Mouse (Mus musculus) stomach, postnatal 0 days (tissue): ENCODE measurements around the gene Rho. TPM values are rescaled to one million over a fixed set of nuclear protein-coding genes. Genes with fewer than 3 reads are reported as not detected.

ENCODE experiments used
- ATAC-seq: fragments of 200-750 bp; cut with Nextera tagmentation; 2 replicates; pipeline ENCODE4 v1.8.0; 2017; ENCODE audit not compliant: low FRiP score, low TSS enrichment
- DNase-seq: peaks from one replicate; pipeline ENCODE4 v3.0.0-alpha.2; 2016; ENCODE audit warnings: low spot score
- H3K27ac ChIP-seq: fragments of 300-500 bp; sonication (generic); replicated peaks from 2 replicates; pipeline ENCODE4 v1.5.1; 2014; ENCODE audit warnings: mild to moderate bottlenecking, control low read depth
- H3K27me3 ChIP-seq: fragments of 300-500 bp; sonication (generic); 2 replicates; pipeline ENCODE4 v1.6.1; 2014; ENCODE audit warnings: low read length; ENCODE audit not compliant: control insufficient read depth, insufficient read depth
- H3K36me3 ChIP-seq: fragments of 300-500 bp; sonication (generic); 2 replicates; pipeline ENCODE4 v1.6.1; 2014; ENCODE audit warnings: low read length, mixed read lengths; ENCODE audit not compliant: control insufficient read depth, insufficient read depth
- H3K4me1 ChIP-seq: fragments of 300-500 bp; sonication (generic); replicated peaks from 2 replicates; pipeline ENCODE4 v1.6.1; 2014; ENCODE audit warnings: antibody characterized with exemption; ENCODE audit not compliant: control insufficient read depth, insufficient read depth
- H3K4me2 ChIP-seq: fragments of 300-500 bp; sonication (generic); replicated peaks from 2 replicates; pipeline ENCODE4 v1.6.1; 2014; ENCODE audit warnings: low read depth, mild to moderate bottlenecking, control low read depth, moderate library complexity
- H3K4me3 ChIP-seq: fragments of 300-500 bp; sonication (generic); 2 replicates; pipeline ENCODE4 v1.5.1; 2014; ENCODE audit warnings: low read depth, low read length, control low read depth
- H3K9ac ChIP-seq: fragments of 300-500 bp; sonication (generic); 2 replicates; pipeline ENCODE4 v1.6.1; 2014; ENCODE audit warnings: mild to moderate bottlenecking, low read length, control low read depth, mixed read lengths
- H3K9me3 ChIP-seq: fragments of 300-500 bp; sonication (generic); 2 replicates; pipeline ENCODE4 v1.6.1; 2016; ENCODE audit warnings: low read length; ENCODE audit not compliant: control insufficient read depth
- CTCF ChIP-seq: IDR thresholded peaks from 2 replicates; pipeline ENCODE4 v1.5.1; 2016; ENCODE audit warnings: antibody characterized with exemption, low read depth, mild to moderate bottlenecking, moderate library complexity
- EP300 ChIP-seq: optimal IDR thresholded peaks from 2 replicates; pipeline ENCODE3; 2016; ENCODE audit warnings: antibody characterized with exemption
- WGBS: fragments of 180-500 bp; shearing (Covaris S2); extraction: QIAGEN DNeasy Blood & Tissue Kit; methylation state at CpG from one replicate; pipeline ENCODE4 v1.1.7; 2014; 5-methylcytosine and 5-hydroxymethylcytosine counted together
- polyA plus RNA-seq: library from polyadenylated mRNA; unstranded; fragments of >200 nt; fragmentation: Nextera tagmentation; extraction: Ambion mirVana; gene quantifications from 2 replicates; pipeline ENCODE4 v1.2.1, GENCODE M21; 2015

Gene Rho
- polyA plus RNA-seq, 1 experiment from 2014 or later: 0.10 TPM

- DNase-seq: no peak
- Histone ChIP-seq H3K27ac (0 out of 2 replicates have a peak overlapping the region, but pooled peaks have one; percentile 35), H3K36me3 (no peaks in the 10 kb centered on the region), H3K27me3 (no peaks in the 10 kb centered on the region), H3K4me3 (no peak overlapping the region), H3K9me3 (no peaks in the 10 kb centered on the region), H3K9ac (peak overlapping the region; percentile 31; the same call in 1 of the 2 replicates), H3K4me2 (peak overlapping the region; percentile 20; the same call in 1 of the 2 replicates), H3K4me1 (peaks cover 3% of the 10 kb centered on the region)
- WGBS: 58% methylated on average over 12 of the region's 12 CpGs
- no peak for TF ChIP-seq EP300
- no peak for TF ChIP-seq CTCF
- peak; percentile 15; the same call in 1 of the 2 replicates for ATAC-seq
Measured at GRCm38 (mm10) chr6:115986472-115987095, 55.0 kb downstream of the Rho start.

DNA sequence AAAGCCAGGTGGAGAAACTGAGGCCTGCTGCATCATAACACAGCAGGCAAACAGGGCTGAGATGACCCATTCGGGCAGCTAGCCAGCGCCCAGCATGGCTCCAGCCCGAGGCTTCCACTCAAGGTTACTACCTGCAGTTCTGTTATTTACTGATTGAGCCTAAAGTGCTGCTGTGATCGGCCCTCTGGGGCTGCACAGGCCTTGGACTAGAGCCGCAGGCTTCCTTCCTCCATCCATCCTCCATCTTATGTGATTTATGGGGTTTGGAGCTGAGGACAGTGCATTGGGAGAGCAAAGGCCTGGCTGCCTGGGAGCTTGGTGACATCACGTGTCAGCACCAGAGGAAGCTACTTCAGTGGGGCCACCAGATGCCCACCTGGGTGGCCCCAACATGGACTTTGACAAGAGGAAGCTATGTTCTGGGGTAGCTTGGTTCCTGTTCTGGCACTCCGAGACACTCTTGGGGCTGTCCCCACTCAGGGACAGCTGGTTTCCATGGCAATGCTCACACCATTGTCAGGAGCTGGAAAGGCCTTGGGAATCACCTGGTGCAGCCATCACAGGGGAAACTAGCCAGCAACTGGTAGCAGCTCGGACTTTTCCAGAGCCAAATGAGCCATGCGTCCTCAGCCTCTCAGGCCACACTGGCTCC is 55.7 kb downstream of the Rho start:
- peaks cover 3% of the 10 kb centered on the region for H3K4me1 ChIP-seq
- no peak overlapping the region for H3K9ac ChIP-seq
- TF ChIP-seq EP300: no peak
- no peak for TF ChIP-seq CTCF
- ATAC-seq (no peak), DNase-seq (no peak)
- H3K4me3 ChIP-seq: no peak overlapping the region
- no peaks in the 10 kb centered on the region for H3K36me3 ChIP-seq
- H3K9me3 ChIP-seq: no peaks in the 10 kb centered on the region
- H3K4me2 ChIP-seq: no peak overlapping the region
- 0 out of 2 replicates have a peak overlapping the region, but pooled peaks have one; percentile 13 for H3K27ac ChIP-seq
- 69% methylated on average over 9 of the region's 9 CpGs for WGBS
- H3K27me3 ChIP-seq: no peaks in the 10 kb centered on the region

DNA sequence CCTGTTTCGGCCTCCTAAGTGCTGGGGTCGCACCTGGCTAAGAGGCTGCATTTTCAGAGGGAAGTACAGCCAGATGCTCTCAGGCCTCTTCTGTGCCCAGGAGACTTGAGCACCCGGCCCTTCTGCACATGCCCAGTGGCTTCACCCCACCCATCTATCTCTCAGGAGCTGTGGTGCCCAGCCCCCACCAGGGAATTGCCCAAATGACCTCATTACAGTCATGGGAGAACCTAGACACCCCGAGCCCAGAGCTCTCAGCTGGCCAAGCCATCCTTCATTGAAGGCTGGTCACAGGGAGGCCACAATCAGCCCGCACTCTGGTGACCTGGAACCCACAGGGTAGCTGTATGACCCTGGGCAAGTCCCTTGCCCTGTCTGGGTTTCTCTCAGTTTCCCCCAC is 57.5 kb downstream of the Rho start:
- no peak overlapping the region for H3K9ac ChIP-seq
- H3K36me3 ChIP-seq: no peaks in the 10 kb centered on the region
- no peak for TF ChIP-seq EP300
- no peak for TF ChIP-seq CTCF
- ATAC-seq: no peak
- H3K27me3 ChIP-seq: no peaks in the 10 kb centered on the region; the same call in 1 of the 2 replicates
- H3K9me3 ChIP-seq: no peaks in the 10 kb centered on the region
- H3K27ac ChIP-seq: no peak overlapping the region
- no peak overlapping the region; the same call in 1 of the 2 replicates for H3K4me2 ChIP-seq
- H3K4me1 ChIP-seq: peaks cover 3% of the 10 kb centered on the region
- no peak for DNase-seq
- no peak overlapping the region for H3K4me3 ChIP-seq
- WGBS: 78% methylated on average over 5 of the region's 5 CpGs

DNA sequence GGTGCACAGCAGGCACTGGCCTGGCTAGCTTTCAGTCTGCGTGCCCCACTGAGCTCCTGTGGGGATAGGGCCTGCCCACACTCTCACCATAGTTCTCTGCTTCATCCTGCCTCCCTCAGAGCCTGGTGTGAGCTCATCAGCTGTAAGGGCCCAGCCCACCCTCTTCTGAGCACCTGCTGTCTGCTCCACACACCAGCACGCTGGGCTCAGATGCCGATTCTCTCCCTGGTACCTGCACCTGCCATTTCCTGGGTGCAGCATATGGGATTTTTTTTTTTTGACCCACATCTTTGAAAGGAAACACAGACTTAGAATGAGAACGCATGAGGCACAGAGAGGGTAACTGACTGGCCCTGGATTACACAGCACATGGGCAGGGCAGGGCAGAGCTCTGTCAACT is 58.1 kb downstream of the Rho start:
- Histone ChIP-seq H3K27me3 (no peaks in the 10 kb centered on the region; the same call in 1 of the 2 replicates), H3K4me1 (peaks cover 3% of the 10 kb centered on the region), H3K9me3 (no peaks in the 10 kb centered on the region), H3K27ac (no peak overlapping the region), H3K9ac (no peak overlapping the region), H3K36me3 (no peaks in the 10 kb centered on the region), H3K4me2 (peak overlapping the region; percentile 25; the same call in 1 of the 2 replicates), H3K4me3 (peak overlapping the region; percentile 1; the same call in 1 of the 2 replicates)
- ATAC-seq (no peak), DNase-seq (no peak)
- WGBS: 65% methylated on average over 4 of the region's 4 CpGs
- TF ChIP-seq EP300 (no peak), CTCF (no peak)

Other genes with a start within 250 kb of the Rho start
- 90.6 and 100.0 TPM in 2 replicates for gene Tmem40, start 169.3 kb upstream of the Rho start, polyA plus RNA-seq
- gene Cand2, start 157.2 kb upstream of the Rho start, polyA plus RNA-seq: 3.2 and 3.5 TPM in 2 replicates
- gene Rpl32, start 123.0 kb upstream of the Rho start, polyA plus RNA-seq: 2,380 and 2,431 TPM in 2 replicates
- 0.17 and 0.29 TPM in 2 replicates for gene Efcab12, start 93.3 kb upstream of the Rho start, polyA plus RNA-seq
- gene Mbd4, start 78.4 kb upstream of the Rho start, polyA plus RNA-seq: 4.1 and 4.8 TPM in 2 replicates
- gene Ift122, start 78.3 kb upstream of the Rho start, polyA plus RNA-seq: 4.9 and 5.3 TPM in 2 replicates
- not detected in 2 replicates for gene H1foo, start 13.2 kb downstream of the Rho start, polyA plus RNA-seq
- gene Plxnd1, start 63.3 kb downstream of the Rho start, polyA plus RNA-seq: 9.7 and 10.4 TPM in 2 replicates